In genomic region chr5:21372493-21373179, GRCm38 (mm10) we compare ENCODE assay signal across 8 mouse cellular contexts. TPM values are rescaled to one million over a fixed set of nuclear protein-coding genes. Genes with fewer than 3 reads are reported as not detected.
DNase-seq lines count a peak whose midpoint lies in the region; ATAC-seq and TF ChIP-seq lines count a peak whose summit lies in the region.

TSS of gene Fgl2 (plus strand) at chr5:21372642.

- peak within 1 kb of the TSS; percentile 94 for H3K4me2 ChIP-seq in embryonic facial prominence, embryonic 12.5 days (replicated peaks)
- H3K4me2 ChIP-seq in liver, embryonic 11.5 days: peak within 1 kb of the TSS; percentile 64

- peaks cover 16% of the 10 kb centered on the region for H3K27me3 ChIP-seq in embryonic facial prominence, embryonic 12.5 days
- no peaks in the 10 kb centered on the region for H3K27me3 ChIP-seq in kidney, adult 2 months (replicated peaks; ENCODE audit: control insufficient read depth, insufficient read depth, low read length)
- peaks cover 7% of the 10 kb centered on the region; the same call in 1 of the 2 replicates for H3K27me3 ChIP-seq in liver, embryonic 11.5 days (replicated peaks; ENCODE audit: control insufficient read depth, insufficient read depth, low read length)
- H3K27me3 ChIP-seq in splenic B cell, adult 2 months (ENCODE audit: control insufficient read depth, insufficient read depth, low read length, poor library complexity, severe bottlenecking): no peaks in the 10 kb centered on the region

- H3K4me3 ChIP-seq in embryonic facial prominence, embryonic 12.5 days: peak within 1 kb of the TSS; percentile 44
- H3K4me3 ChIP-seq in kidney, adult 2 months (ENCODE audit: insufficient read depth, low read depth, low read length): peak within 1 kb of the TSS; percentile 43
- H3K4me3 ChIP-seq in liver, embryonic 11.5 days (ENCODE audit: low read depth, low read length): peak within 1 kb of the TSS; percentile 51

- WGBS in embryonic facial prominence, embryonic 12.5 days: 5% methylated on average over 31 of the region's 31 CpGs
- WGBS in kidney, adult 2 months: 5% methylated on average over 31 of the region's 31 CpGs
- WGBS in liver, embryonic 11.5 days: 7% methylated on average over 31 of the region's 31 CpGs

- peak; percentile 87 for ATAC-seq in embryonic facial prominence, embryonic 12.5 days (ENCODE audit: insufficient number of reproducible peaks, insufficient read depth, low FRiP score, low TSS enrichment)
- peak; percentile 56 for ATAC-seq in liver, embryonic 11.5 days (replicated peaks; ENCODE audit: low FRiP score)
- peak; percentile 86 for ATAC-seq in monocyte, adult 5-6 weeks (replicated peaks; ENCODE audit: insufficient number of reproducible peaks, low FRiP score, low TSS enrichment, poor library complexity, severe bottlenecking)

- no peaks in the 10 kb centered on the region for H3K9me3 ChIP-seq in embryonic facial prominence, embryonic 12.5 days
- no peaks in the 10 kb centered on the region for H3K9me3 ChIP-seq in liver, embryonic 11.5 days (ENCODE audit: control insufficient read depth, low read length)

- no peak within 1 kb of the TSS for H3K27ac ChIP-seq in embryonic facial prominence, embryonic 12.5 days
- no peak within 1 kb of the TSS for H3K27ac ChIP-seq in kidney, adult 2 months (ENCODE audit: insufficient read depth, low read depth, low read length)
- H3K27ac ChIP-seq in liver, embryonic 11.5 days (ENCODE audit: low read depth, low read length): no peak within 1 kb of the TSS

- H3K36me3 ChIP-seq in embryonic facial prominence, embryonic 12.5 days: no peaks in the 10 kb centered on the region
- H3K36me3 ChIP-seq in kidney, adult 2 months (ENCODE audit: control insufficient read depth, insufficient read depth, low read length): no peaks in the 10 kb centered on the region
- no peaks in the 10 kb centered on the region for H3K36me3 ChIP-seq in liver, embryonic 11.5 days (ENCODE audit: control insufficient read depth, insufficient read depth, low read length)
- H3K36me3 ChIP-seq in splenic B cell, adult 2 months (ENCODE audit: control insufficient read depth, insufficient read depth, low read length, poor library complexity, severe bottlenecking): no peaks in the 10 kb centered on the region

- TF ChIP-seq POLR2A in kidney, adult 2 months (IDR thresholded peaks at IDR 0.05; ENCODE audit: low read depth, low read length): no peak

- H3K4me1 ChIP-seq in embryonic facial prominence, embryonic 12.5 days: 0 out of 2 replicates have a peak, but pooled peaks cover 6% of the 10 kb centered on the region
- H3K4me1 ChIP-seq in kidney, adult 2 months (ENCODE audit: control insufficient read depth, insufficient read depth, low read length): no peaks in the 10 kb centered on the region
- H3K4me1 ChIP-seq in liver, embryonic 11.5 days (replicated peaks; ENCODE audit: control insufficient read depth, insufficient read depth, low read length): no peaks in the 10 kb centered on the region

- TF ChIP-seq CTCF in kidney, adult 2 months (conservative IDR thresholded peaks at IDR 0.05; ENCODE audit: insufficient read depth, insufficient read length, low read depth, low read length): no peak

- peak within 1 kb of the TSS; percentile 66 for H3K9ac ChIP-seq in embryonic facial prominence, embryonic 12.5 days
- H3K9ac ChIP-seq in liver, embryonic 11.5 days (ENCODE audit: low read depth, low read length): peak within 1 kb of the TSS; percentile 54

- peak; percentile 6 to 18 for DNase-seq in thymus, adult 18-20 months
- no peak for DNase-seq in thymus, postnatal 10 days (ENCODE audit: low spot score in 2 of 2)
- peak; percentile 59 for DNase-seq in heart, adult 8-10 months (ENCODE audit: low spot score)
- peak; percentile 52 for DNase-seq in kidney, adult 2 months
- peak; percentile 50 for DNase-seq in liver, embryonic 11.5 days (ENCODE audit: low spot score)
- peak; percentile 47 for DNase-seq in splenic B cell, adult 2 months (ENCODE audit: low read depth, low spot score)

RNA-seq across cellular contexts. Expression of gene Fgl2, which starts in this region (rescaled TPM):
- 0.64 and 0.81 TPM in 2 replicates for polyA plus RNA-seq in embryonic facial prominence, embryonic 12.5 days (2016; fragmentation: Nextera tagmentation; extraction: Ambion mirVana)
- total RNA-seq in heart, adult 8-10 months (2022): 10 to 100 TPM; 12.4 to 23.7 (median 18.0) TPM
- 2.9 and 3.2 TPM in 2 replicates for polyA plus RNA-seq in kidney, adult 2 months (2012; rRNA removed)
- 1.9 and 2.2 TPM in 2 replicates for polyA plus RNA-seq in liver, embryonic 11.5 days (2014; fragmentation: Nextera tagmentation; extraction: Ambion mirVana)
- total RNA-seq in monocyte, adult 5-6 weeks (2017): 111 to 206 TPM (median 113 TPM) in 3 replicates

Comparison
In these comparisons a context has a peak if more than half of its experiments do, and no peak if none do; other contexts are left out.
1. DNase-seq: peak in thymus, adult 18-20 months (2 of 2), heart, adult 8-10 months (single experiment), kidney, adult 2 months (single experiment), liver, embryonic 11.5 days (single experiment) and splenic B cell, adult 2 months (single experiment); none in thymus, postnatal 10 days (0 of 2).
2. Peak in ATAC-seq, H3K4me3 ChIP-seq, H3K9ac ChIP-seq and H3K4me2 ChIP-seq in embryonic facial prominence, embryonic 12.5 days; RNA of the gene not detected or under 1 TPM.
3. Peak in every context shown above with its lines, with median percentiles within 50 percentile points of each other: ATAC-seq and H3K4me3 ChIP-seq.